Mouse (Mus musculus): ENCODE results near the gene Psma4. TPM values are rescaled to one million over a fixed set of nuclear protein-coding genes. Genes with fewer than 3 reads are reported as not detected.
A peak's percentile ranks its signal among the peaks of the same experiment; 100 is the strongest.

The Psma4 gene
- polyA plus RNA-seq, 1 experiment from 2014 or later: 282 TPM

GRCm38 (mm10) chr9:54995645-54996044 lies 45.1 kb downstream of the Psma4 start:
- Histone ChIP-seq H3K27ac (no peak overlapping the region), H3K36me3 (no peaks in the 10 kb centered on the region), H3K27me3 (no peaks in the 10 kb centered on the region), H3K9ac (no peak overlapping the region), H3K4me3 (no peak overlapping the region), H3K4me2 (no peak overlapping the region), H3K4me1 (replicated peaks) (0 out of 2 replicates have a peak, but pooled peaks cover 3% of the 10 kb centered on the region), H3K9me3 (no peaks in the 10 kb centered on the region)
- 93% methylated on average over 3 of the region's 3 CpGs for WGBS
- ATAC-seq (ENCODE audit: low FRiP score): no peak

GRCm38 (mm10) chr9:55003609-55004008 lies 53.0 kb downstream of the Psma4 start:
- 47% methylated on average over 4 of the region's 4 CpGs for WGBS
- no peaks in the 10 kb centered on the region for H3K36me3 ChIP-seq
- no peak for ATAC-seq (ENCODE audit: low FRiP score)
- no peak overlapping the region for H3K4me3 ChIP-seq
- H3K9me3 ChIP-seq: no peaks in the 10 kb centered on the region
- no peak overlapping the region for H3K4me2 ChIP-seq
- peaks cover 8% of the 10 kb centered on the region; the same call in 1 of the 2 replicates for H3K4me1 ChIP-seq (replicated peaks)
- H3K27ac ChIP-seq: peak overlapping the region; percentile 56; the same call in 1 of the 2 replicates
- H3K9ac ChIP-seq: no peak overlapping the region
- no peaks in the 10 kb centered on the region for H3K27me3 ChIP-seq

Other genes starting within 250 kb of the Psma4 start
- gene Wdr61, start 216.3 kb upstream of the Psma4 start, polyA plus RNA-seq (2015; fragmentation: Nextera tagmentation; extraction: Ambion mirVana): 110 and 112 TPM in 2 replicates
- 368 and 389 TPM in 2 replicates for gene Crabp1, start 186.0 kb upstream of the Psma4 start, polyA plus RNA-seq (2015; fragmentation: Nextera tagmentation; extraction: Ambion mirVana)
- gene Ireb2, start 87.0 kb upstream of the Psma4 start, polyA plus RNA-seq (2015; fragmentation: Nextera tagmentation; extraction: Ambion mirVana): 46.0 and 46.5 TPM in 2 replicates
- 3.1 and 3.2 TPM in 2 replicates for gene Hykk, start 33.5 kb upstream of the Psma4 start, polyA plus RNA-seq (2015; fragmentation: Nextera tagmentation; extraction: Ambion mirVana)
- 0.91 and 1.1 TPM in 2 replicates for gene AY074887, start 208 bp downstream of the Psma4 start, polyA plus RNA-seq (2015; fragmentation: Nextera tagmentation; extraction: Ambion mirVana)
- 4.7 and 6.7 TPM in 2 replicates for gene Chrna5, start 30.1 kb downstream of the Psma4 start, polyA plus RNA-seq (2015; fragmentation: Nextera tagmentation; extraction: Ambion mirVana)
- 19.8 and 22.4 TPM in 2 replicates for gene Chrna3, start 75.8 kb downstream of the Psma4 start, polyA plus RNA-seq (2015; fragmentation: Nextera tagmentation; extraction: Ambion mirVana)
- 1.2 TPM in 2 replicates for gene Chrnb4, start 98.0 kb downstream of the Psma4 start, polyA plus RNA-seq (2015; fragmentation: Nextera tagmentation; extraction: Ambion mirVana)
- 39.9 and 42.3 TPM in 2 replicates for gene Ube2q2, start 198.1 kb downstream of the Psma4 start, polyA plus RNA-seq (2015; fragmentation: Nextera tagmentation; extraction: Ambion mirVana)